Mouse (Mus musculus): ENCODE results near the gene Acss2.
"Not testable (repeated sequence)": the region's sequence is repeated elsewhere in the genome, so short reads cannot be mapped to it uniquely, and the experiment has no call there.

Gene Acss2

GRCm38 (mm10) chr2:155589521-155589920, 71.8 kb downstream of the Acss2 start:
- DNase-seq (ENCODE audit: low read depth, low spot score) = peak; percentile 32

DNA sequence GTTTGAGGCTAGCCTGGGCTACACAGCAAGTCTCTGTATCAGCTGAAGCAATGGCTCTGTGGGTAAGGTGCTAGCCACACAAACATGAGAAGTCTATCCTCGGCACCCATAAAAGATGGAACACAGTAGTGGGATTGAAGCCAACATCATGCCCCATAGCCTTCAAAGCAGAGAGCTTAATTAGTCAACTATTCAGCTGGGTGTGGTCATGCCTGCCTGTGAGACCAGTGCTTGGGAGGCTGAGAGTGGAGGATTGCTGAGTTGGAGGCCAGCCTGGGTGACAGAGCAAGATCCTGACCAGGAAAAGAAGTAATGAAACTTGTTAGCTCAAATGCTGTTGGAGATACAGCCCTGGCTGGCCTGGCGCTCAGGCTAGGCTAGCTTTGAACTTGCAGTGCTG, 73.1 kb downstream of the Acss2 start:
- peak; percentile 61 for DNase-seq (ENCODE audit: low read depth, low spot score)

- DNase-seq (ENCODE audit: low read depth, low spot score) = peak; percentile 45
Observed at GRCm38 (mm10) chr2:155591676-155592075, 73.9 kb downstream of the Acss2 start.

GRCm38 (mm10) chr2:155592137-155592853, 74.5 kb downstream of the Acss2 start, which contains the start of gene Gss:
Gene Gss, minus strand, starts transcription at chr2:155592810.
- peak; percentile 99 for DNase-seq (ENCODE audit: low read depth, low spot score)

GRCm38 (mm10) chr2:155592854-155593283, 75.1 kb downstream of the Acss2 start:
- DNase-seq (ENCODE audit: low read depth, low spot score) = no peak

- DNase-seq (ENCODE audit: low read depth, low spot score) = no peak
Observed at GRCm38 (mm10) chr2:155595516-155595915, 77.8 kb downstream of the Acss2 start.

- DNase-seq (ENCODE audit: low read depth, low spot score) = no peak
Observed at GRCm38 (mm10) chr2:155603707-155604106, 86.0 kb downstream of the Acss2 start.

DNA sequence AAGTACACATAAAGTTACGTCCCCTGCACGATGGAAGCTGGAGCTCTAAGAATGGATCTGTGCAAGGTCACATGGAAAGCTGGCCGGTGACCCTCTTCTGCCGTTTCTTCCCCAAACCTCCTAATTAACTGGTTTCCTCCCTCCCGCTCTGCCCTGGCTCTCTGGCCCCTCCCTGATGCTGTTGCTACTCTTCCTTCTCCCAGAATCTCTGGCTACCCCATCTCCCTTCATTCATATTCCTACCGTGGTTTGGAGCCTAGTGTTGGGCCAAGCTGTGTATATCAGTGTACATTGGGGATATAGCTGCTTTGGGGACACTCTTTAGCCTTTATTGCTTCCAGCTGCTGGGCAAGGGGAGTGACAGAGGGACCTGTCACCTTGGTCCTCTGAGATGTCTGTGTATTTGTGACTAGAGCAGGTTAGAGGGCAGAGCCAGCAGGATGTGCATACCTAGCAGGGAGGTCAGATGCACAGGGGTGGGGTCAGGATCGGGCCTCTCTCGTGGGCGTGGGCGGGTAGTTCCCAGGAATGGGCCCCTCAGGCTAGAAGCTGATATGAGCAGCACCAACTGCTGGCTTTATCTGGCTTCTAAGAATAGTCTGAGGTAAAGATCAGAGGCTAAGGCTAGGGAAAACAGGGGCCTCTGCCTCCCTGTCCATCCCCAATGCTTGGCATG, 87.0 kb downstream of the Acss2 start:
- DNase-seq (ENCODE audit: low read depth, low spot score) = peak; percentile 77

GRCm38 (mm10) chr2:155605236-155605589, 87.5 kb downstream of the Acss2 start:
- not testable (repeated sequence) for DNase-seq (ENCODE audit: low read depth, low spot score)

GRCm38 (mm10) chr2:155606360-155606759, 88.6 kb downstream of the Acss2 start:
- no peak for DNase-seq (ENCODE audit: low read depth, low spot score)

- peak; percentile 62 for DNase-seq (ENCODE audit: low read depth, low spot score)
Observed at GRCm38 (mm10) chr2:155610978-155611377, 93.2 kb downstream of the Acss2 start, which contains the start of gene Myh7b. Gene Myh7b, plus strand, starts transcription at chr2:155611212.

DNA sequence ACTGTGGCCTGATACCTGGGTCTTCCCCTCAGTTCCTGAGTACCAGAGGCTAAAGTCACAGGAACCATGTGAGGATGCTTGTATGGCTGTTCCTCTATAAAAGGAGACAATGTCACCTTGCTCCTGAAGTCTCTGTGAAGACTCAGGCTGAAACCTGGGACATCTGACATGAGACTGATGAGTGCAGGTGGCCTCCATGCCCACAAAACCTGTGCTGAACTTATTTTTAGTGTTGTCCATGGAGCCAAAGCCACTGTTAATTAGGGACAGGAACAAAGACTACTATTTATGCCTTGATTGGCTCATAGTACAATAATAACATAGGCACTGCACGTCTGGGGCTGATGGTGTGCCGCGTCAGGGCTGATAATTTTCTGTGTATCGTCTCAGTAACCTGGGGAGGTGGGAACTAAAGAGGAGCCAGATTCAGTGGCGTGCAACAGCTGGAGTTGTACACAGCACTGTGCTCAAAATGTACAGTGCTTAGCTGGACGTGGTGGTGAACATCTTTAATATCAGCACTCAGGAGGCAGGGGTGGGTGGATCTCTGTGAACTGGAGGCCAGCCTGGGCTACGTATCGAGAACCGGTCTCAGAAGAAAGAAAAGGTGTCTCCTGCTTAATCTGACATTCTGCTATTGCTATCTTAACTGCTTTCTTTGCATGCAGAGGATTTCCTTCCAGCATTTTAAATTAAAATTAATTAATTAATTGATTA, 94.2 kb downstream of the Acss2 start:
- no peak for DNase-seq (ENCODE audit: low read depth, low spot score)

DNA sequence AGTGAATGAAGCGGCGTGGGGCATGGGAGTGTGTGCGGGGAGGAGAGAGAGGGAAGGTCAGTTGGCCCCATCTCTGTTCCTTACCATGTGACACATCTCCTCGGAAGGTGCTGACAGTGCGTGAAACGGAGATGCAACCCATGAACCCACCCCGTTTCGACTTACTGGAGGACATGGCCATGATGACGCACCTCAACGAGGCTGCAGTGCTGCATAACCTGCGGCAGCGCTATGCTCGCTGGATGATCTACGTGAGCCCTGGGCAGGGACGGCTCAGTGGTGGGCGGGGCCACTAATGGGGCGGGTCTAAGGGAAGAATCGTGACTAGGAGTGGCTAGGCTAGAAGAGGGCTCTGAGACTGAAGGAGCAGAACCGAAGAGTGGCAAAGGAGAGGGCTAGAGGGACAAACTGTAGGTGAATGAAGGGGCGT, 95.6 kb downstream of the Acss2 start:
- peak; percentile 93 for DNase-seq (ENCODE audit: low read depth, low spot score)

- no peak for DNase-seq (ENCODE audit: low read depth, low spot score)
Observed at GRCm38 (mm10) chr2:155613953-155614352, 96.2 kb downstream of the Acss2 start.

- peak; percentile 81 for DNase-seq (ENCODE audit: low read depth, low spot score)
Observed at GRCm38 (mm10) chr2:155616971-155617370, 99.2 kb downstream of the Acss2 start.

DNA sequence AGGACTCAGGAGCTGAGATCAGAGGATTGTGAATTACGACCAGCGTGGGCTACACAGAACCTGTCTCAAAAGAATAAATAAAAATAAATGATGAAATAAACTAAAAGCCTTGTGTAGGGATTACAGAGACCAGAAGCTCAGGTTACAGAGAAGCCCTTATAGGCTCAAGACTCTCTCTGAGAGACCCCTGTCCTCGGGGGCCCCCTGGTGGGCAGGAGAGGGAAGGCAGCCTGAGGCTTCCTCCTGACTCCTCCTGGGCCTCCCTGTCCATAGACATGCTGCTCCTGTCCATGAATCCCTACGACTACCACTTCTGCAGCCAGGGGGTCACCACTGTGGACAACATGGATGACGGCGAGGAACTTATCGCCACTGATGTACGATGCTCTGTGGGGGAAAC, 102.1 kb downstream of the Acss2 start:
- DNase-seq (ENCODE audit: low read depth, low spot score) = peak; percentile 88

GRCm38 (mm10) chr2:155622606-155623005, 104.9 kb downstream of the Acss2 start:
- peak; percentile 64 for DNase-seq (ENCODE audit: low read depth, low spot score)

DNA sequence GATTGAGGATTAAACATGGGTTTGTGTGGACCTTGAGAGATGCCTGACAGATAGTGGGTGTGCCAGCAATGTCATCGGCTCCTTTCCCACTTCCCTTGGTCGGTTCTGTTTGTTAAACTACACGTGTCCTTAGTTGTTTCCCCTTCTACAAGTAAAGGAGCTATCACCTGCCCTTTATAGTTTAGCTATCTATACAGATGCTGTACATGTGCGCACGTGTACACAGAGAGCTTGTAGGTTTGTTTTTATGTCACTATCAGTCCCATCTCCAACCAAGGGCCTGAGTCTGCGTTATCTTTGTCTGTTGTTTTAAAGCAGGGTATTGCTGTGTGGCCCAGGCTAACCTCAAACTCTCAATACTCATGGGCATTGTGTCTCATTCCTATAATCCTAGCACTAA, 106.2 kb downstream of the Acss2 start:
- no peak for DNase-seq (ENCODE audit: low read depth, low spot score)

DNA sequence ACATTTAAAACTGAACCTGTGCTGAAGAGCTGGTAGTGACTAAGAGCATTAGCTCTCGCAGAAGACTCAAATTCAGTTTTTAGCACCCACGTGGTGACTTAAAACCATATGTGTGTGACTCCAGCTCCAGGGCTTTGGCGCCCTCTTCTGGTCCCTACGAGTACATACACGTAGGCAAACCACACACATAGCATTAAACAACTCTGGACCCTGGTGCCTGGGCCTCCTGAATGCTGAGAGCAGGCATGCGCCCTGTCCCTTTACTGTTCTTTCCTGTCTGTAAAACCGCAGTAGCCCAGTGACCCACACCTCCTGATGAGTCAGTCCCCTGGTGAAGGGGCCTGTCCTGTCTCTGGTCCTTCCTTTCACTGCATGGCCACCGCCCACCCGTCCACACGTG, 107.0 kb downstream of the Acss2 start:
- DNase-seq (ENCODE audit: low read depth, low spot score) = peak; percentile 92

- DNase-seq (ENCODE audit: low read depth, low spot score) = no peak
Observed at GRCm38 (mm10) chr2:155626277-155626676, 108.5 kb downstream of the Acss2 start.

DNA sequence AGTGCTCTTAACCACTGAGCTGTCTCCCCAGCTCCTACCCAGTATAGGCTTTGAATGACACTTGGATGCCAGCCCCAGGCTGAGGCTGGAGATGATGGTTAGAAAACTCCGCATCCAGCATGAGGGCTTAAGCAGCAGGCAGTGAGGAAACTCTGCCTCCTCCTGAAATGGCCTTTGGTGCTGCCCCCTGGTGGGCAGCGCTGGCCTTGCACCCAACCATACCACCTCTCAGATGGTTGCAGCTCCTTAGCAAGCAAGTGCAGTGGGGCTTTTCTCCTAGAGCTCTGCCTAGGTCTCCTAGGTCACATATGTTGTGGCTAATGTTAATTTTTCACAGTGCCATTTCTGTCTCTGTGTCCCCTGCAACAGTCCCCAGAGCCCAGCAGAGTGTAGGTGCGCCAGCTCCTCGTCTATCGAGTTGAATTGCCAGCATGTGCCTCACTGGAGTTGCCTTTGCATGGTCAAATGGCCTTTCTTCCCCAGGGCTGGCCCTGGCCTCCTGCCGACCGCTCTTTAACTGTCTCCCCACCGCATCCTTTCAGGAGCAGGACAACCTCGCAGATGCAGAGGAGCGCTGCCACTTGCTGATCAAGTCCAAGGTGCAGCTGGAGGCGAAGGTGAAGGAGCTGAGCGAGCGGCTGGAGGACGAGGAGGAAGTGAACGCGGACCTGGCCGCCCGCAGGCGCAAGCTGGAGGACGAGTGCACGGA, 109.4 kb downstream of the Acss2 start:
- peak; percentile 91 for DNase-seq (ENCODE audit: low read depth, low spot score)

- DNase-seq (ENCODE audit: low read depth, low spot score) = no peak
Observed at GRCm38 (mm10) chr2:155628112-155628511, 110.4 kb downstream of the Acss2 start.

Measured in ZHBTc4 (cell line).